Mouse (Mus musculus): ENCODE measurements at regions not wholly inside any gene's neighbourhood (a gene's known extent, or its start where the extent isn't known, plus 50 kb on each side); places are given as distances from the start of the nearest gene placed in this dataset.
A peak's percentile ranks its signal among the peaks of the same experiment; 100 is the strongest.

- Histone ChIP-seq H3K36me3 (ENCODE audit: control insufficient read depth, insufficient read depth, low read length) (no peaks in the 10 kb centered on the region), H3K27me3 (ENCODE audit: control insufficient read depth, insufficient read depth, low read length) (no peaks in the 10 kb centered on the region), H3K4me2 (no peak overlapping the region), H3K9ac (ENCODE audit: low read depth, low read length) (no peak overlapping the region), H3K27ac (ENCODE audit: low read depth, low read length) (no peak overlapping the region), H3K4me1 (ENCODE audit: control insufficient read depth, insufficient read depth, low read length) (peaks cover 4% of the 10 kb centered on the region; the same call in 1 of the 2 replicates), H3K9me3 (replicated peaks; ENCODE audit: control insufficient read depth, low read length) (no peaks in the 10 kb centered on the region), H3K4me3 (ENCODE audit: low read depth, low read length) (no peak overlapping the region)
- 69% methylated on average over 7 of the region's 7 CpGs for WGBS (ENCODE audit: insufficient replicate concordance)
- ATAC-seq (replicated peaks; ENCODE audit: insufficient number of reproducible peaks, low FRiP score, low TSS enrichment) = no peak
These were observed 215.6 kb upstream of the Pabpc6 start for GRCm38 (mm10) chr17:9885110-9885509.

- Histone ChIP-seq H3K27me3 (ENCODE audit: control insufficient read depth, insufficient read depth, low read length) (no peaks in the 10 kb centered on the region), H3K36me3 (ENCODE audit: control insufficient read depth, insufficient read depth, low read length) (no peaks in the 10 kb centered on the region), H3K4me2 (no peak overlapping the region), H3K9me3 (replicated peaks; ENCODE audit: control insufficient read depth, low read length) (no peaks in the 10 kb centered on the region), H3K4me1 (ENCODE audit: control insufficient read depth, insufficient read depth, low read length) (peaks cover 4% of the 10 kb centered on the region; the same call in 1 of the 2 replicates), H3K9ac (ENCODE audit: low read depth, low read length) (no peak overlapping the region), H3K27ac (ENCODE audit: low read depth, low read length) (no peak overlapping the region), H3K4me3 (ENCODE audit: low read depth, low read length) (no peak overlapping the region)
- 88% methylated on average over 9 of the region's 9 CpGs for WGBS (ENCODE audit: insufficient replicate concordance)
- no peak for ATAC-seq (replicated peaks; ENCODE audit: insufficient number of reproducible peaks, low FRiP score, low TSS enrichment)
These were observed 213.2 kb upstream of the Pabpc6 start for GRCm38 (mm10) chr17:9882639-9883226.

DNA sequence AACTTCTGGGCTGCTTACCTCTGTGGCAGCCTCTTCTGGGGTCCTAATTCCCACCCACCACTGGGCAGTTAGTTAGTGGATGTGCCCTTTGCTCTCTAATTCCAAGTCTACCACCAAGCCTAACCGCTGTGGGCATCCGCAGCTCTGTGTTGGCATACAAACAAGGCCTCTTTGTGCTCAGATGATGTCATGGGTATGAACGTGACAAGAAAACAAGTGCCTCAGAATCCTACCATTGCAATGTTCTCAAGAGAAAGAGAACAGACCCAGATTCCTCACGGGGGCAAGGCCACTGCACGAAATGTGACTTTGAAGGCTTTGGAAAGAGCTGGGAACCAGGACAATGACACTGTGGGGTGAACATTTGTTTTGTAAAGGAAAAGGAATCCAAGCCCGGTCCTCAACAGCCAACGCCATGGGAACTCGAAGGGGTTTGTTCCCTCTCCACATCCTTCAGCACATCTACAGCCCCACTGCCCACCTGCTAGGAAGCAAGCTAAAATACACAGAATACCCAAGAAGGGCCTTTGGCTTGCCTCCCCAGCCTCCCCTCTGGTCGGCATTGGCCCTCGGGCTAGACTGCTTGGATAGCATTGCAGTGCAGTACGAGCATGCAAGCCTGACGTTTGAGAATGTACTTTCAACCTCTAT lies 210.2 kb upstream of the Pabpc6 start:
- Histone ChIP-seq H3K27me3 (ENCODE audit: control insufficient read depth, insufficient read depth, low read length) (no peaks in the 10 kb centered on the region), H3K4me1 (ENCODE audit: control insufficient read depth, insufficient read depth, low read length) (no peaks in the 10 kb centered on the region), H3K27ac (ENCODE audit: low read depth, low read length) (no peak overlapping the region), H3K9me3 (replicated peaks; ENCODE audit: control insufficient read depth, low read length) (no peaks in the 10 kb centered on the region), H3K4me3 (ENCODE audit: low read depth, low read length) (no peak overlapping the region), H3K4me2 (no peak overlapping the region), H3K36me3 (ENCODE audit: control insufficient read depth, insufficient read depth, low read length) (no peaks in the 10 kb centered on the region), H3K9ac (ENCODE audit: low read depth, low read length) (no peak overlapping the region)
- no peak for ATAC-seq (replicated peaks; ENCODE audit: insufficient number of reproducible peaks, low FRiP score, low TSS enrichment)
- WGBS (ENCODE audit: insufficient replicate concordance) = 79% methylated on average over 12 of the region's 12 CpGs

- H3K4me3 ChIP-seq (ENCODE audit: low read depth, low read length) = no peak overlapping the region
- H3K27ac ChIP-seq (ENCODE audit: low read depth, low read length) = no peak overlapping the region
- peaks cover 8% of the 10 kb centered on the region for H3K4me1 ChIP-seq (ENCODE audit: control insufficient read depth, insufficient read depth, low read length)
- H3K9me3 ChIP-seq (replicated peaks; ENCODE audit: control insufficient read depth, low read length) = no peaks in the 10 kb centered on the region
- H3K9ac ChIP-seq (ENCODE audit: low read depth, low read length) = no peak overlapping the region
- no peaks in the 10 kb centered on the region for H3K27me3 ChIP-seq (ENCODE audit: control insufficient read depth, insufficient read depth, low read length)
- WGBS (ENCODE audit: insufficient replicate concordance) = 60% methylated on average over 10 of the region's 10 CpGs
- no peaks in the 10 kb centered on the region for H3K36me3 ChIP-seq (ENCODE audit: control insufficient read depth, insufficient read depth, low read length)
- no peak overlapping the region for H3K4me2 ChIP-seq
- no peak for ATAC-seq (replicated peaks; ENCODE audit: insufficient number of reproducible peaks, low FRiP score, low TSS enrichment)
These were observed 204.2 kb upstream of the Pabpc6 start for GRCm38 (mm10) chr17:9873695-9874094.

- Histone ChIP-seq H3K4me3 (ENCODE audit: low read depth, low read length) (no peak overlapping the region), H3K9me3 (replicated peaks; ENCODE audit: control insufficient read depth, low read length) (no peaks in the 10 kb centered on the region), H3K9ac (ENCODE audit: low read depth, low read length) (no peak overlapping the region), H3K27me3 (ENCODE audit: control insufficient read depth, insufficient read depth, low read length) (no peaks in the 10 kb centered on the region), H3K27ac (ENCODE audit: low read depth, low read length) (no peak overlapping the region), H3K36me3 (ENCODE audit: control insufficient read depth, insufficient read depth, low read length) (no peaks in the 10 kb centered on the region), H3K4me2 (no peak overlapping the region), H3K4me1 (ENCODE audit: control insufficient read depth, insufficient read depth, low read length) (peaks cover 8% of the 10 kb centered on the region)
- WGBS (ENCODE audit: insufficient replicate concordance) = 62% methylated on average over 3 of the region's 3 CpGs
- no peak for ATAC-seq (replicated peaks; ENCODE audit: insufficient number of reproducible peaks, low FRiP score, low TSS enrichment)
These were observed 200.7 kb upstream of the Pabpc6 start for GRCm38 (mm10) chr17:9870237-9870636.

GRCm38 (mm10) chr17:9868747-9869281 lies 199.3 kb upstream of the Pabpc6 start:
- no peak overlapping the region for H3K4me2 ChIP-seq
- no peak overlapping the region for H3K27ac ChIP-seq (ENCODE audit: low read depth, low read length)
- no peak overlapping the region for H3K4me3 ChIP-seq (ENCODE audit: low read depth, low read length)
- no peaks in the 10 kb centered on the region for H3K9me3 ChIP-seq (replicated peaks; ENCODE audit: control insufficient read depth, low read length)
- H3K4me1 ChIP-seq (ENCODE audit: control insufficient read depth, insufficient read depth, low read length) = peaks cover 15% of the 10 kb centered on the region
- no peak for ATAC-seq (replicated peaks; ENCODE audit: insufficient number of reproducible peaks, low FRiP score, low TSS enrichment)
- H3K27me3 ChIP-seq (ENCODE audit: control insufficient read depth, insufficient read depth, low read length) = no peaks in the 10 kb centered on the region
- H3K36me3 ChIP-seq (ENCODE audit: control insufficient read depth, insufficient read depth, low read length) = no peaks in the 10 kb centered on the region
- H3K9ac ChIP-seq (ENCODE audit: low read depth, low read length) = no peak overlapping the region
- 74% methylated on average over 11 of the region's 11 CpGs for WGBS (ENCODE audit: insufficient replicate concordance)

GRCm38 (mm10) chr17:9864254-9864653 lies 194.7 kb upstream of the Pabpc6 start:
- H3K4me1 ChIP-seq (ENCODE audit: control insufficient read depth, insufficient read depth, low read length) = peaks cover 8% of the 10 kb centered on the region; the same call in 1 of the 2 replicates
- no peaks in the 10 kb centered on the region for H3K27me3 ChIP-seq (ENCODE audit: control insufficient read depth, insufficient read depth, low read length)
- peak overlapping the region; percentile 15 for H3K4me2 ChIP-seq
- no peak overlapping the region for H3K9ac ChIP-seq (ENCODE audit: low read depth, low read length)
- no peak for ATAC-seq (replicated peaks; ENCODE audit: insufficient number of reproducible peaks, low FRiP score, low TSS enrichment)
- H3K9me3 ChIP-seq (replicated peaks; ENCODE audit: control insufficient read depth, low read length) = no peaks in the 10 kb centered on the region
- no peaks in the 10 kb centered on the region for H3K36me3 ChIP-seq (ENCODE audit: control insufficient read depth, insufficient read depth, low read length)
- H3K4me3 ChIP-seq (ENCODE audit: low read depth, low read length) = no peak overlapping the region
- 36% methylated on average over 10 of the region's 10 CpGs for whole genome bisulfite sequencing (ENCODE audit: insufficient replicate concordance)
- H3K27ac ChIP-seq (ENCODE audit: low read depth, low read length) = 0 out of 2 replicates have a peak overlapping the region, but pooled peaks have one; percentile 8

DNA sequence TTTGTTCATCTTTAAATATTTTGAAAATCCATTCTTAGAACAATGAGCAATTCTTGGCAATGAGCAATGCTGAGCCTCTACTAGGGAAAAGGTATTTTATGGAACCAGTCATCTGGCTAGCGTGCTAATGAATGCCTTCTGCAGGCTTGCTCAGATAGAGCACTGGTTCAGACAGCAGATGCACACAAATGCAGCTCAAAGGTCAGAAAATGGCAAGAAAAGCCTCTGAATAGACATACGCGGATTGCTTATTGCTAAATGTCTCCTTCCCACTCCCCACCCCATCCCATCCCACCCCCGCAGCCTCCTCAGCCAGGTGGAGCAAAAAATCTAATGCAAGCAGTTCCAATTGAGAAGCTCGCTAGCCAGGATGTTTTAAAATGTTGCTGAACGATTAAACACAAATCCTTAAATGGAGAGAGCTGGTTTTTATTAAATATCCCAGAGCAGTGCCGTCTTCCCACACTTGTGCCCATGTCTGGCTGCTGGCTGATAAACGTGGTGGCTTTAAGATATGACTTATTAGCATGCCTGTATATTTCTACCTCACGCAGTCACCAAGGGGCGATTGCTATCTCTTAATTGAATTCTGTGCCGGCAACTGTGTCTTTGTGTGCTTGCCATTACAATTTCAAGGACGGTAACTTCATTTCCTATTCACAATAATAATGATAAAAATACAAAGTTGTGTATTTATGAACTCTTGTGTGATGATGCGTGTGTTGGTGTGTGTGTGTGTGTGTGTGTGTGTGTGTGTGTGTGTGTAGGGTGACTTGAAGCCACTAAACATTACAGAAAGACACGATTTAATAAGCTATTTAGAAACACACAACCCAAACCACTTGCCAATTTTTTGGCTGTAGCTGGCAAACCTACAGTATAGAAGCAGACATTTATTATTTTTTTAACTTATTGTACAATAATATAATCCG lies 192.7 kb upstream of the Pabpc6 start:
- Histone ChIP-seq H3K9me3 (replicated peaks; ENCODE audit: control insufficient read depth, low read length) (no peaks in the 10 kb centered on the region), H3K4me1 (ENCODE audit: control insufficient read depth, insufficient read depth, low read length) (peaks cover 8% of the 10 kb centered on the region; the same call in 1 of the 2 replicates), H3K4me2 (no peak overlapping the region), H3K27me3 (ENCODE audit: control insufficient read depth, insufficient read depth, low read length) (no peaks in the 10 kb centered on the region), H3K4me3 (ENCODE audit: low read depth, low read length) (no peak overlapping the region), H3K27ac (ENCODE audit: low read depth, low read length) (no peak overlapping the region), H3K9ac (ENCODE audit: low read depth, low read length) (no peak overlapping the region), H3K36me3 (ENCODE audit: control insufficient read depth, insufficient read depth, low read length) (no peaks in the 10 kb centered on the region)
- 77% methylated on average over 15 of the region's 15 CpGs for WGBS (ENCODE audit: insufficient replicate concordance)
- no peak for ATAC-seq (replicated peaks; ENCODE audit: insufficient number of reproducible peaks, low FRiP score, low TSS enrichment)

Data from heart, embryonic 11.5 days (tissue).